In the genomic region with DNA sequence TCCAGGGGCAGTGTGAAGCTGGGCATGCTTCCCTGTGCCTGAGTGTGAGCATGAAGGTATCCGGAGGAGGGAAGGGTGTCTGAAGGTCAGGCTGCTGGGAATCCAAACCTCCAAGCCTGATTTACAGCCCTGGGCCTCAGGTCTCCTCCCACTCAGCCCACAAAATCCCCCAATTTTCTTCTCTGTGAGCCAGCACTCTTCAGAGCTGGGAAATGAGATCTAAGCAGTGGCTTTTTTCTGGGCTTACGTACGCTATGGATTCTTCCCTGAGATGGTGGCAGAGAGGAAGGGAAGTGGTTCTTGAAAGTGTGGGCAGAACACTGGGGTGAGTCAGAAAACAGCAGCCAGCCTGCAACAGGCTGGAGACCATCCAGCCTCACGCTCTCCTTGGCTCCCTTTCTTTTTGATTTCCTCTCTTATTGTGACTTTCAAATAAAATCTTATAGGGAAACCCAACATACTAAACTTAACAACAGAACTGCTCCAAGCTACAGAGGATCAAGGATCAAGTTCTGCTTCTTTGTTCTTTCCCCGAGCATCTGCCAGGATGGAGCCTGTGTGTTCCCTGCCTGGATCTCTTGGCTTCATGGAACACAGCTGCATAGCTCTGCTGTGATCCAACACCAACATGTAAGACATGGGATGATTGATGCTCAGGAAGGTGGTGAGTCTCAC, we compare ENCODE assay signal across 10 mouse cellular contexts.
DNase-seq lines count a peak whose midpoint lies in the region; ATAC-seq and TF ChIP-seq lines count a peak whose summit lies in the region.
"Had no signal": no experiment of that assay in that cellular context is flagged by ENCODE, and none has a peak within 500 bp of the region (broad histone marks: within the 10 kb centered on the region; RNA-seq: fewer than 3 reads in every experiment).

No protein-coding gene starts in this region.

- 25% methylated on average over 5 of the region's 5 CpGs for WGBS in kidney, postnatal 0 days
- WGBS in embryonic facial prominence, embryonic 15.5 days, result 36% methylated on average over 5 of the region's 5 CpGs
- WGBS in hindbrain, postnatal 0 days, result 74% methylated on average over 5 of the region's 5 CpGs
- 73% methylated on average over 5 of the region's 5 CpGs for WGBS in forebrain, embryonic 13.5 days

- no peaks in the 10 kb centered on the region for H3K9me3 ChIP-seq in kidney, postnatal 0 days (replicated peaks; ENCODE audit: low read length)
- no peaks in the 10 kb centered on the region for H3K9me3 ChIP-seq in embryonic facial prominence, embryonic 15.5 days (replicated peaks)
- H3K9me3 ChIP-seq in hindbrain, postnatal 0 days (ENCODE audit: low read length), result no peaks in the 10 kb centered on the region
- no peaks in the 10 kb centered on the region for H3K9me3 ChIP-seq in forebrain, embryonic 13.5 days (replicated peaks)
- H3K9me3 ChIP-seq: hindbrain, embryonic 15.5 days; midbrain, embryonic 12.5 days had no signal

- H3K36me3 ChIP-seq in kidney, postnatal 0 days (ENCODE audit: insufficient read depth, low read length), result no peaks in the 10 kb centered on the region
- H3K36me3 ChIP-seq in embryonic facial prominence, embryonic 15.5 days, result no peaks in the 10 kb centered on the region
- no peaks in the 10 kb centered on the region for H3K36me3 ChIP-seq in hindbrain, postnatal 0 days (ENCODE audit: insufficient read depth, low read length)
- no peaks in the 10 kb centered on the region for H3K36me3 ChIP-seq in forebrain, embryonic 13.5 days (ENCODE audit: poor library complexity, severe bottlenecking)
- H3K36me3 ChIP-seq: hindbrain, embryonic 15.5 days; midbrain, embryonic 12.5 days had no signal

- no peaks in the 10 kb centered on the region for H3K4me1 ChIP-seq in kidney, postnatal 0 days (replicated peaks; ENCODE audit: insufficient read depth, low read length)
- H3K4me1 ChIP-seq in embryonic facial prominence, embryonic 15.5 days, result peaks cover 18% of the 10 kb centered on the region
- H3K4me1 ChIP-seq in hindbrain, postnatal 0 days (ENCODE audit: insufficient read depth, low read length), result peaks cover 11% of the 10 kb centered on the region; the same call in 1 of the 2 replicates
- H3K4me1 ChIP-seq in forebrain, embryonic 13.5 days, result peaks cover 10% of the 10 kb centered on the region; the same call in 1 of the 2 replicates
- H3K4me1 ChIP-seq: hindbrain, embryonic 15.5 days; midbrain, embryonic 12.5 days had no signal

- DNase-seq in kidney, postnatal 0 days (ENCODE audit: low spot score), result peak; percentile 89
- DNase-seq in kidney, adult 18-20 months, result no peak
- DNase-seq in NIH3T3 (ENCODE audit: low read depth), result peak; percentile 89
- peak; percentile 20 for DNase-seq in lung, postnatal 10 days
- DNase-seq in hindbrain, postnatal 0 days (ENCODE audit: low spot score), result no peak
- no peak for DNase-seq in urinary bladder, adult 2 months (ENCODE audit: low spot score)

- H3K4me3 ChIP-seq in kidney, postnatal 0 days (replicated peaks; ENCODE audit: low read depth, low read length), result no peak overlapping the region
- H3K4me3 ChIP-seq in embryonic facial prominence, embryonic 15.5 days (replicated peaks), result no peak overlapping the region
- H3K4me3 ChIP-seq in hindbrain, postnatal 0 days (ENCODE audit: low read length), result no peak overlapping the region
- no peak overlapping the region for H3K4me3 ChIP-seq in forebrain, embryonic 13.5 days
- H3K4me3 ChIP-seq: hindbrain, embryonic 15.5 days; midbrain, embryonic 12.5 days had no signal

- peak overlapping the region; percentile 37 for H3K27ac ChIP-seq in kidney, postnatal 0 days
- H3K27ac ChIP-seq in embryonic facial prominence, embryonic 15.5 days (replicated peaks), result peak overlapping the region; percentile 34
- no peak overlapping the region for H3K27ac ChIP-seq in hindbrain, postnatal 0 days
- H3K27ac ChIP-seq in forebrain, embryonic 13.5 days, result no peak overlapping the region
- H3K27ac ChIP-seq: hindbrain, embryonic 15.5 days; midbrain, embryonic 12.5 days had no signal

- no peak overlapping the region for H3K4me2 ChIP-seq in kidney, postnatal 0 days (ENCODE audit: low read length)
- H3K4me2 ChIP-seq in embryonic facial prominence, embryonic 15.5 days (replicated peaks), result 0 out of 2 replicates have a peak overlapping the region, but pooled peaks have one; percentile 10
- no peak overlapping the region for H3K4me2 ChIP-seq in hindbrain, postnatal 0 days (ENCODE audit: low read depth, low read length)
- H3K4me2 ChIP-seq in forebrain, embryonic 13.5 days, result no peak overlapping the region
- H3K4me2 ChIP-seq: hindbrain, embryonic 15.5 days; midbrain, embryonic 12.5 days had no signal

- peak; percentile 79 for ATAC-seq in kidney, postnatal 0 days (replicated peaks; ENCODE audit: low FRiP score, low read depth)
- peak; percentile 73; the same call in 1 of the 2 replicates for ATAC-seq in embryonic facial prominence, embryonic 15.5 days (ENCODE audit: insufficient number of reproducible peaks, low FRiP score, low TSS enrichment, low read depth)
- no peak for ATAC-seq in hindbrain, postnatal 0 days
- no peak for ATAC-seq in forebrain, embryonic 13.5 days

- H3K9ac ChIP-seq in kidney, postnatal 0 days (ENCODE audit: low read depth, low read length), result no peak overlapping the region
- no peak overlapping the region for H3K9ac ChIP-seq in embryonic facial prominence, embryonic 15.5 days
- no peak overlapping the region for H3K9ac ChIP-seq in hindbrain, postnatal 0 days (replicated peaks; ENCODE audit: low read length)
- H3K9ac ChIP-seq in forebrain, embryonic 13.5 days, result no peak overlapping the region
- H3K9ac ChIP-seq: hindbrain, embryonic 15.5 days; midbrain, embryonic 12.5 days had no signal

- no peaks in the 10 kb centered on the region for H3K27me3 ChIP-seq in kidney, postnatal 0 days (ENCODE audit: insufficient read depth, low read length)
- no peaks in the 10 kb centered on the region for H3K27me3 ChIP-seq in embryonic facial prominence, embryonic 15.5 days
- H3K27me3 ChIP-seq in hindbrain, postnatal 0 days (ENCODE audit: insufficient read depth, low read length), result no peaks in the 10 kb centered on the region
- H3K27me3 ChIP-seq in forebrain, embryonic 13.5 days, result no peaks in the 10 kb centered on the region
- H3K27me3 ChIP-seq: hindbrain, embryonic 15.5 days had no signal

- TF ChIP-seq CTCF in kidney, postnatal 0 days (IDR thresholded peaks at IDR 0.05; ENCODE audit: low read depth), result no peak
- no peak for TF ChIP-seq CTCF in hindbrain, postnatal 0 days (IDR thresholded peaks at IDR 0.05; ENCODE audit: low read depth)

Comparison
In these comparisons a context has a peak if more than half of its experiments do, and no peak if none do; other contexts are left out.
1. DNase-seq: peak in kidney, postnatal 0 days (single experiment), NIH3T3 (single experiment) and lung, postnatal 10 days (single experiment); none in kidney, adult 18-20 months (single experiment), hindbrain, postnatal 0 days (single experiment) and urinary bladder, adult 2 months (single experiment).
2. ATAC-seq: peak in kidney, postnatal 0 days (single experiment) and embryonic facial prominence, embryonic 15.5 days (single experiment); none in hindbrain, postnatal 0 days (single experiment) and forebrain, embryonic 13.5 days (single experiment).
3. H3K27ac ChIP-seq: peak in kidney, postnatal 0 days (single experiment) and embryonic facial prominence, embryonic 15.5 days (single experiment); none in hindbrain, postnatal 0 days (single experiment) and forebrain, embryonic 13.5 days (single experiment).